14 mouse cellular contexts compared by ENCODE assay signal in the genomic region with DNA sequence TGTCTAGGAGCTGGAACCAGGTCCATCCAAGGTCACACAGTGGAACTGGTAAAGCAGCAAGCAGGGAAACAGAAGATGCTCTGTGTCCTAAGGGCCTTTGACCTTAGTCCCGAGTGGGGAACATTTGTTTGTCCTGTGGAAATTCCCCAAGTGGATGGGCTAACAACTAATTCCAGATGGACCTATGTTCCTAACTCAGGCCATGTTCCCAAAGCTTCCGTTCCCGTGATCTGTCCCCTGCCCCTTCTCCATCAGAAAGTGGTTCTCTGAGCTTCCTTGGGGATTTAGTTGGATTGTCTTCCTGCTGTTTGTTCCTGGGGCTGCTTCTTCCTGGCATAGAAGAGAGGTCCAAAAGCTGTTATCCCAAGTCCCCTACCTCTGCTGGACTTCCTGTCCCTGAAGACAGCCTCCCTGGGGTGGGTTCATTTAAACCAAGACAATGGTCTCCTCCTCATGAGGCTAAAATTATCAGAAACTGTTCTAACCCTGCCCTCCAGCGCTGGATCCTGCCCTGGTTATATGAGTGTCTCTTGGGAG. TPM values are rescaled to one million over a fixed set of nuclear protein-coding genes. Genes with fewer than 3 reads are reported as not detected.
A peak's percentile ranks its signal among the peaks of the same experiment; 100 is the strongest.
DNase-seq lines count a peak whose midpoint lies in the region; ATAC-seq and TF ChIP-seq lines count a peak whose summit lies in the region.
"Had no signal": no experiment of that assay in that cellular context is flagged by ENCODE, and none has a peak within 500 bp of the region (broad histone marks: within the 10 kb centered on the region; RNA-seq: fewer than 3 reads in every experiment).

No protein-coding gene starts in this region.

- H3K4me3 ChIP-seq in layer of hippocampus, adult 2 months: no peak overlapping the region
- no peak overlapping the region for H3K4me3 ChIP-seq in heart, embryonic 16.5 days (ENCODE audit: low read length)
- H3K4me3 ChIP-seq: forebrain, embryonic 13.5 days; stomach, embryonic 15.5 days had no signal

- ATAC-seq in heart, embryonic 16.5 days (replicated peaks; ENCODE audit: extremely low read depth, insufficient read depth, low FRiP score): no peak
- ATAC-seq: forebrain, embryonic 13.5 days; midbrain, embryonic 16.5 days had no signal

- no peak overlapping the region for H3K9ac ChIP-seq in heart, embryonic 16.5 days (ENCODE audit: low read length)
- H3K9ac ChIP-seq: forebrain, embryonic 13.5 days; lung, embryonic 14.5 days; stomach, embryonic 15.5 days had no signal

- no peaks in the 10 kb centered on the region for H3K27me3 ChIP-seq in heart, embryonic 16.5 days (ENCODE audit: control insufficient read depth, insufficient read depth, low read length)
- H3K27me3 ChIP-seq: forebrain, embryonic 13.5 days; stomach, embryonic 15.5 days had no signal

- H3K4me2 ChIP-seq in heart, embryonic 16.5 days (ENCODE audit: low read depth, low read length): no peak overlapping the region
- H3K4me2 ChIP-seq: forebrain, embryonic 13.5 days; lung, embryonic 14.5 days; stomach, embryonic 15.5 days had no signal

- 63% methylated on average over 4 of the region's 4 CpGs for WGBS in heart, embryonic 16.5 days

- no peaks in the 10 kb centered on the region for H3K9me3 ChIP-seq in heart, embryonic 16.5 days (replicated peaks; ENCODE audit: control insufficient read depth, low read length)
- H3K9me3 ChIP-seq: forebrain, embryonic 13.5 days; stomach, embryonic 15.5 days had no signal

- peak overlapping the region; percentile 28; the same call in 1 of the 2 replicates for H3K27ac ChIP-seq in layer of hippocampus, adult 2 months
- H3K27ac ChIP-seq in heart, embryonic 16.5 days (ENCODE audit: low read length): peak overlapping the region; percentile 70
- H3K27ac ChIP-seq: forebrain, embryonic 13.5 days; stomach, embryonic 15.5 days had no signal

- H3K36me3 ChIP-seq in heart, embryonic 16.5 days (ENCODE audit: control insufficient read depth, insufficient read depth): no peaks in the 10 kb centered on the region
- H3K36me3 ChIP-seq: stomach, embryonic 15.5 days had no signal

- peaks cover 8% of the 10 kb centered on the region for H3K4me1 ChIP-seq in heart, embryonic 16.5 days (ENCODE audit: control insufficient read depth, insufficient read depth, low read length)
- H3K4me1 ChIP-seq: forebrain, embryonic 13.5 days; stomach, embryonic 15.5 days had no signal

- DNase-seq in adrenal gland, adult 2 months: peak; percentile 52
- DNase-seq in adrenal gland, postnatal 36 days: no peak
- no peak for DNase-seq in layer of hippocampus, adult 2 months (ENCODE audit: low spot score in 2 of 2)
- DNase-seq in layer of hippocampus, adult 8-10 months (ENCODE audit: low spot score in 2 of 2): no peak
- DNase-seq in kidney, postnatal 14 days: peak; percentile 62
- no peak for DNase-seq in urinary bladder, adult 18-20 months (ENCODE audit: low spot score in 2 of 2)
- DNase-seq in frontal cortex, postnatal 10 days (ENCODE audit: low spot score in 2 of 2): no peak
- DNase-seq: cerebellum, postnatal 10 days; lung, embryonic 14.5 days; right cerebral cortex, postnatal 14 days had no signal

- no peak for TF ChIP-seq CTCF in layer of hippocampus, adult 2 months (conservative IDR thresholded peaks at IDR 0.05)

RNA-seq across cellular contexts. Expression of a gene that starts 55.8 kb away (rescaled TPM):
- total RNA-seq in adrenal gland, adult 2 months (2021): 100 to 1,000 TPM; 166 to 261 TPM
- 497 and 623 TPM in 2 replicates for polyA plus RNA-seq in adrenal gland, adult 2 months (2012; rRNA removed)
- total RNA-seq in adrenal gland, postnatal 36 days (2021): 100 to 1,000 TPM; 199 to 285 TPM
- 100 to 1,000 TPM; 359 to 361 TPM for total RNA-seq in layer of hippocampus, adult 2 months (2021)
- 100 to 1,000 TPM; 285 to 368 (median 321) TPM for total RNA-seq in layer of hippocampus, adult 8-10 months (2022)
- polyA plus RNA-seq in heart, embryonic 16.5 days (2015; fragmentation: Nextera tagmentation; extraction: Ambion mirVana): 38.5 and 39.3 TPM in 2 replicates

Comparison
In these comparisons a context has a peak if more than half of its experiments do, and no peak if none do; other contexts are left out.
1. DNase-seq: peak in adrenal gland, adult 2 months (single experiment) and kidney, postnatal 14 days (single experiment); none in adrenal gland, postnatal 36 days (0 of 2), layer of hippocampus, adult 2 months (0 of 2), layer of hippocampus, adult 8-10 months (0 of 2), urinary bladder, adult 18-20 months (0 of 2) and frontal cortex, postnatal 10 days (0 of 2).